Mouse (Mus musculus) neural tube, embryonic 14.5 days (tissue): Measurements from ENCODE around the gene Mybpc3. TPM values are rescaled to one million over a fixed set of nuclear protein-coding genes. Genes with fewer than 3 reads are reported as not detected.

Source experiments
- ATAC-seq: fragments of 200-750 bp; cut with Nextera tagmentation; 2 replicates; pipeline ENCODE4 v1.8.0; 2017; ENCODE audit warnings: low read depth, mild to moderate bottlenecking, moderate TSS enrichment, moderate library complexity
- H3K27ac ChIP-seq: fragments of 300-500 bp; sonication (generic); 2 replicates; pipeline ENCODE4 v1.5.1; 2014; ENCODE audit warnings: low read depth, mild to moderate bottlenecking, control low read depth, low read length, moderate library complexity, mixed read lengths
- H3K27me3 ChIP-seq: fragments of 300-500 bp; sonication (generic); 2 replicates; pipeline ENCODE4 v1.6.1; 2014; ENCODE audit warnings: low read length; ENCODE audit not compliant: control insufficient read depth, insufficient read depth
- H3K36me3 ChIP-seq: fragments of 300-500 bp; sonication (generic); 2 replicates; pipeline ENCODE4 v1.6.1; 2014; ENCODE audit warnings: low read length, mixed read lengths; ENCODE audit not compliant: control insufficient read depth, insufficient read depth
- H3K4me1 ChIP-seq: fragments of 300-500 bp; sonication (generic); 2 replicates; pipeline ENCODE4 v1.6.1; 2014; ENCODE audit warnings: low read length; ENCODE audit not compliant: control insufficient read depth, insufficient read depth
- H3K4me2 ChIP-seq: fragments of 300-500 bp; sonication (generic); 2 replicates; pipeline ENCODE4 v1.6.1; 2014; ENCODE audit warnings: mild to moderate bottlenecking, low read depth, low read length, control low read depth
- H3K4me3 ChIP-seq: fragments of 300-500 bp; sonication (generic); 2 replicates; pipeline ENCODE4 v1.5.1; 2014; ENCODE audit warnings: low read depth, low read length, control low read depth, mixed read lengths
- H3K9ac ChIP-seq: fragments of 300-500 bp; sonication (generic); replicated peaks from 2 replicates; pipeline ENCODE4 v1.6.1; 2014; ENCODE audit warnings: low read depth, mild to moderate bottlenecking, control low read depth, low read length, mixed read lengths
- H3K9me3 ChIP-seq: fragments of 300-500 bp; sonication (generic); 2 replicates; pipeline ENCODE4 v1.6.1; 2016; ENCODE audit warnings: low read length; ENCODE audit not compliant: control insufficient read depth
- WGBS: fragments of 180-500 bp; shearing (Covaris S2); extraction: QIAGEN DNeasy Blood & Tissue Kit; methylation state at CpG from one replicate; pipeline ENCODE4 v1.1.7; 2014; 5-methylcytosine and 5-hydroxymethylcytosine counted together
- polyA plus RNA-seq: library from polyadenylated mRNA; unstranded; fragments of >200 nt; fragmentation: Nextera tagmentation; extraction: Ambion mirVana; gene quantifications from 2 replicates; pipeline ENCODE4 v1.2.1, GENCODE M21; 2014

Gene Mybpc3
- polyA plus RNA-seq, 1 experiment from 2014 or later: not detected

GRCm38 (mm10) chr2:91123521-91123920, 5.6 kb downstream of the Mybpc3 start:
- ATAC-seq: no peak
- 78% methylated on average over 6 of the region's 6 CpGs for WGBS
- H3K27me3 ChIP-seq: no peaks in the 10 kb centered on the region
- no peak overlapping the region for H3K4me3 ChIP-seq
- H3K9me3 ChIP-seq: no peaks in the 10 kb centered on the region
- no peaks in the 10 kb centered on the region for H3K36me3 ChIP-seq
- no peaks in the 10 kb centered on the region for H3K4me1 ChIP-seq
- no peak overlapping the region for H3K4me2 ChIP-seq
- H3K9ac ChIP-seq: no peak overlapping the region
- no peak overlapping the region for H3K27ac ChIP-seq

DNA sequence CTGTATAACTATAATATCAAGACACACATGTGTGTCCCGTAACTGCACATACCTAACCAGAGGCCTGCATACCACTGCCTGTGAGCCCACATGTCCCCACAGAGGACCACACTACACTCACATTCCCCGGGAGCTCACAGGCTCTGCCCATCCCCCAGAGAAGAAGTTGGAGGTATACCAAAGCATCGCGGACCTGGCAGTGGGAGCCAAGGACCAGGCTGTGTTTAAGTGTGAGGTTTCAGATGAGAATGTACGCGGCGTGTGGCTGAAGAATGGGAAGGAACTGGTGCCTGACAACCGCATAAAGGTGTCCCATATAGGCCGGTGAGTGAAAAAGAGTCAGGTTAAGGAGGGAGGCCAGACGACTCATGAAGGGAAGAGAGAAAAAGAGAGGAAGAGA, 7.2 kb downstream of the Mybpc3 start:
- no peaks in the 10 kb centered on the region for H3K27me3 ChIP-seq
- H3K9me3 ChIP-seq: no peaks in the 10 kb centered on the region
- H3K27ac ChIP-seq: no peak overlapping the region
- H3K4me2 ChIP-seq: no peak overlapping the region
- H3K36me3 ChIP-seq: no peaks in the 10 kb centered on the region
- no peak overlapping the region for H3K9ac ChIP-seq
- no peak for ATAC-seq
- no peak overlapping the region for H3K4me3 ChIP-seq
- WGBS: 88% methylated on average over 10 of the region's 10 CpGs
- no peaks in the 10 kb centered on the region for H3K4me1 ChIP-seq

- Histone ChIP-seq H3K27ac (no peak overlapping the region), H3K9ac (no peak overlapping the region), H3K9me3 (no peaks in the 10 kb centered on the region), H3K36me3 (no peaks in the 10 kb centered on the region), H3K4me1 (no peaks in the 10 kb centered on the region), H3K27me3 (no peaks in the 10 kb centered on the region), H3K4me2 (no peak overlapping the region), H3K4me3 (no peak overlapping the region)
- no peak for ATAC-seq
- 85% methylated on average over 5 of the region's 5 CpGs for WGBS
Measured at GRCm38 (mm10) chr2:91128761-91129160, 10.8 kb downstream of the Mybpc3 start.

GRCm38 (mm10) chr2:91130126-91130525, 12.2 kb downstream of the Mybpc3 start:
- H3K9me3 ChIP-seq: no peaks in the 10 kb centered on the region
- H3K9ac ChIP-seq: no peak overlapping the region
- H3K4me2 ChIP-seq: no peak overlapping the region
- 92% methylated on average over 6 of the region's 6 CpGs for WGBS
- H3K27ac ChIP-seq: no peak overlapping the region
- no peaks in the 10 kb centered on the region for H3K36me3 ChIP-seq
- H3K4me1 ChIP-seq: no peaks in the 10 kb centered on the region
- no peak for ATAC-seq
- no peak overlapping the region for H3K4me3 ChIP-seq
- no peaks in the 10 kb centered on the region for H3K27me3 ChIP-seq

DNA sequence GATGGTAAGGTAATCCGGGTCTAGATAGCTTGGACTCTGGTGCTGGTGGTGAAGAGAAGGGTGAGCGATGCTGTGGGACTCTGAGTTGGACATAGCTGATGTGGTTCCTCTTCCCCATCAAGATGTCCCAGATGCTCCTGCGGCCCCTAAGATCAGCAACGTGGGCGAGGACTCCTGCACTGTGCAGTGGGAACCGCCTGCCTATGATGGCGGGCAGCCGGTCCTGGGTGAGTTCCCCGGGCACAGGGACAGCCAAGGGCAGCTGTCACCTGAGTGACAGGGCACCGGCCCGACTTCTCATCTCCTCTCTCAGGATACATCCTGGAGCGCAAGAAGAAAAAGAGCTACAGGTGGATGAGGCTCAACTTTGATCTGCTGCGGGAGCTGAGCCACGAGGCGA, 13.3 kb downstream of the Mybpc3 start:
- no peak for ATAC-seq
- H3K27ac ChIP-seq: no peak overlapping the region
- no peak overlapping the region for H3K4me3 ChIP-seq
- H3K36me3 ChIP-seq: no peaks in the 10 kb centered on the region
- no peaks in the 10 kb centered on the region for H3K27me3 ChIP-seq
- WGBS: 90% methylated on average over 15 of the region's 15 CpGs
- no peaks in the 10 kb centered on the region for H3K4me1 ChIP-seq
- no peaks in the 10 kb centered on the region for H3K9me3 ChIP-seq
- H3K9ac ChIP-seq: no peak overlapping the region
- no peak overlapping the region for H3K4me2 ChIP-seq

DNA sequence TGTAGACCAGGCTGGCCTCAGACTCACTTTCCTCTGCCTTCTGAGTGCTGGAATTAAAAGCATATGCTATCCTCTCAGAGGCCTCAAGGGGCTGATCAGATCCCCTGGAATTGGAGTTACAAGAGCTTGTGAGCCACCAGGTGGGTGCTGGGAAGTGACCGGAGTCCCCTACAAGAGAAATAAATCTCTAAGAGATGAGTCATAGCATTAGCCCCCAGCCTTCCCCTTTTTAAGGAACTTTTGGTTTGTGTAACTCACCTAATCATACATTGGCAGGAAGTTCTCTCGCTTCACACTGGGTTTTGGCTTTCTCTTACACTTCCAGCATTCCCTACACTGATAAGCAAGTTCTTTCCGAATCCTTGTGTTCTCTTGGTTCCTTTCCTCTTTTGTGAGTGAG, 14.1 kb downstream of the Mybpc3 start:
- WGBS: 87% methylated on average over 3 of the region's 3 CpGs
- H3K4me1 ChIP-seq: no peaks in the 10 kb centered on the region
- no peak overlapping the region for H3K4me3 ChIP-seq
- ATAC-seq: no peak
- H3K27me3 ChIP-seq: no peaks in the 10 kb centered on the region
- H3K36me3 ChIP-seq: no peaks in the 10 kb centered on the region; the same call in 1 of the 2 replicates
- H3K9me3 ChIP-seq: no peaks in the 10 kb centered on the region
- no peak overlapping the region for H3K27ac ChIP-seq
- no peak overlapping the region for H3K9ac ChIP-seq
- no peak overlapping the region for H3K4me2 ChIP-seq

DNA sequence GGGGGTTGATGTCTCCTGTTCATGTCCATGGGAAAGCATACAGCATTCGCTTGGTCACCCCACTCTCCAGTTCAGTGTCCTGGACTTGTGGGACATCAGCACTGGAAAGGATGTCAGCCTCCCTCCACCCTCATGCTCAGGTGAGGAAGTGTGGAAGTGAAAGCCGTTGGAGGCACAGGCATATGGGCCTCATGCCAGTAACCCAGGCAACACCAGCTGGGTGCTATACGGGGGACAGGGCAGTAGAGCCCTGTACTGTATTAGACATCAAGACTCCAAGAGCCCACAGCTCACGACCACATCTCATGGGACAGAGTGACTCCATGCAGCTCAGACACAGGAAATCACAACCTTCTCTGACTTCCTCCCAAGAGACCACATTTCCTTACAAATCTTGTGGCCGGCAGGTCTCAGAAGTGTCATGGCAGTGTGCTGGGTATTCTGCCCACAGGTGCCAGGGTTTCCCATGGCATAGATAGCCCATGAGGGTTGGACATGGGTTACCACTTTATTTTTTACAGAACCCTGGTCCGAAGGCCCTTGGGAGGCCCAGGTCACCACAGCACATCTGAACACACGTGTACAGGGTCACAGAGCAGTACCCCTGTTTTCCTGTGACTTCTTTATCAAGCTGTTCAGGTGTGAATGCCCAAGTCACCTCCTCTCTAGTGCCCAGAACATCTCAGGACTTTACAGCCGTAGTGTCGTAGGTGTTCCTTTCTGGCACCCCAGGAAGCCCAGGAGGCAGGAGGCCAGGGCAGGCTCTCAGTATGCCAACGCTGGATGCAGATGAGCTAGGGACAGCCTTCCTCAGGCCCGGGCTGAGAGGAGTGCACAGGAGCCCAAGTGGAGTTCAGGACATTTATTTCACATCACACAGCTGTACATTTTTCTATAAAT, 18.8 kb downstream of the Mybpc3 start:
- ATAC-seq: no peak
- no peak overlapping the region for H3K4me2 ChIP-seq
- H3K27ac ChIP-seq: no peak overlapping the region
- H3K9me3 ChIP-seq: no peaks in the 10 kb centered on the region
- no peak overlapping the region for H3K4me3 ChIP-seq
- no peaks in the 10 kb centered on the region for H3K27me3 ChIP-seq
- WGBS: 83% methylated on average over 11 of the region's 11 CpGs
- peaks cover 31% of the 10 kb centered on the region for H3K36me3 ChIP-seq
- H3K4me1 ChIP-seq: no peaks in the 10 kb centered on the region
- no peak overlapping the region for H3K9ac ChIP-seq

DNA sequence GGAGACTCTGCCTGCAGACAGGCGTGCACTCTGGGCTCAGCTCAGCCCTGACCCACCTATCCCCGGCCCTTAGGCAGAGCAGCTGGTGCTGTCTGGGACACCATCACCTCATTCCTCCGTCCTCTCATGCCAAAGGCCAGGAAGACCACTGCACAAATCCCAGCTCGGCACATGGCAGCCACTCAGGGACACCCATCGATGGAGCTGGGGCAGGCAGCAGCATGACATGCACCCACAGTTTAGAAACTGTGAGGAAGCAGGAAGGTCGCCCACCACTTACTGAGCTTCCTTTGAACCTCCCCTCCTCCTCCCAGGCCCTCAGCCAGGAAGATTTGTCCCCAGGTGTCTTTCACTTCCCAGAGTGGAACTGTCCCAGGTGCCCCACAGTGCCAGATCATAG, 19.5 kb downstream of the Mybpc3 start:
- Histone ChIP-seq H3K4me3 (no peak overlapping the region), H3K9ac (no peak overlapping the region), H3K4me1 (no peaks in the 10 kb centered on the region), H3K9me3 (no peaks in the 10 kb centered on the region), H3K4me2 (no peak overlapping the region), H3K36me3 (peaks cover 34% of the 10 kb centered on the region), H3K27me3 (no peaks in the 10 kb centered on the region), H3K27ac (no peak overlapping the region)
- WGBS: 87% methylated on average over 6 of the region's 6 CpGs
- no peak for ATAC-seq

GRCm38 (mm10) chr2:91139311-91139710, 21.4 kb downstream of the Mybpc3 start:
- Histone ChIP-seq H3K9ac (no peak overlapping the region), H3K36me3 (peaks cover 50% of the 10 kb centered on the region), H3K4me1 (no peaks in the 10 kb centered on the region), H3K27ac (no peak overlapping the region), H3K9me3 (no peaks in the 10 kb centered on the region), H3K4me3 (no peak overlapping the region), H3K4me2 (no peak overlapping the region), H3K27me3 (no peaks in the 10 kb centered on the region)
- no peak for ATAC-seq
- 69% methylated on average over 5 of the region's 5 CpGs for WGBS
